Mouse (Mus musculus) embryonic fibroblast, embryonic 13.5 days (primary cell): Measurements from ENCODE around the gene Stat6.

Experiments used
- CTCF ChIP-seq: IDR thresholded peaks from 2 replicates; pipeline ENCODE4 v1.5.1; 2011; ENCODE audit warnings: mild to moderate bottlenecking, control low read depth, low read length, moderate library complexity, borderline replicate concordance; ENCODE audit not compliant: insufficient read depth
- POLR2A ChIP-seq: IDR thresholded peaks from 2 replicates; pipeline ENCODE4 v1.6.1; 2011; ENCODE audit warnings: low read depth, mild to moderate bottlenecking, control low read depth, low read length, moderate library complexity

GRCm38 (mm10) chr10:127671276-127671675 is 28.5 kb downstream of the Stat6 start:
- TF ChIP-seq CTCF (no peak), POLR2A (no peak)
